Mouse (Mus musculus): ENCODE data around the gene Myt1l. TPM values are rescaled to one million over a fixed set of nuclear protein-coding genes. Genes with fewer than 3 reads are reported as not detected.

The Myt1l gene
- polyA plus RNA-seq, 1 experiment from 2014 or later, result 0.43 TPM

DNA sequence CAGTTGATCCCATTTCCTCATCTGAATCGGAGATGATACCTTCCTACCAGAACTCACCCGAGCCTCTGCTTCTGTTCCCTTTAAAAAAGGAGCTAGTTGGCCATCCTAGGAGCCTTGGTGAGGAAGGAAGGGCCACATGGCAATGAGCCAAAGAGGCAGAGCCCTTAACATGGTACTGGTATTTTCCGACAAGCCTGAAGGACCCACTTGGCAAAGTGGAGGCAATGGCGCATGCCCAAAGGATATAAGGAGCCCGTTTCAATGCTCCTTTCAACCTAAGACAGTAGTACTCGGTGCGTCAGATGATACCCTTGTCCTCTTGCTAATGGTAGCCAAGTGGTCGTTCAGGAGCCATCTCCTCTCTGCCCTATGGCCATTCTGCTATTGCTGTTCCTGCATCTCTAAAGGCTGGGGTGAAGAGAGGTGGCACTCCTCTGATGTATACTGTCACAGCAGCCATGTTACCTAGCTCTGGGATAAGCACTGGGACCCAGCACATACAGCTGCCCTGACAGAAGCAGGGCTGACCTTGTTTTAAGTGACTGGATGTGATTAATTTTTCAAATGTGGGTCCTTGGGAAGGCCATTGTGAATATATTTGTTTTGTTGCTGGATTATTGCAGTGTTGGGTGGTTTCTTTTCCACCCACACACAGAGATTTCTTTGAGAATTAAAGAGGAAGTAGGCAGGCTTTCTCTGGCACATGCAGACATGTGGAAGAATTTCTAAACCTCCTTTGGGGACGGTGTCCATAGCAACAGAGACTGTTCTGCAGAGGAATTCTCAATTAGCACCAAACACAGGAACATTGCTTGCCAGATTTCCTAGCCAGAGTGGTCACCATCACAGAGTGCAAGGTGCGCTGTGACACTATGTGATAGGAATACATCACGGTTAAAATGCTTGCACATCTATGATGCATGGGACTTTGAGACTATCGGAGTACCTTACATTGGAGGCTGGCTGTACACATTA, 169.6 kb downstream of the Myt1l start:
- Histone ChIP-seq H3K4me1 (ENCODE audit: control insufficient read depth in 2 of 2, insufficient read depth in 2 of 2, low read length in 2 of 2) (peaks cover 27 to 39% of the 10 kb centered on the region in 2 experiments), H3K27me3 (ENCODE audit: control insufficient read depth, insufficient read depth, low read length) (no peaks in the 10 kb centered on the region), H3K36me3 (ENCODE audit: control insufficient read depth, insufficient read depth, low read length) (no peaks in the 10 kb centered on the region), H3K9ac (ENCODE audit: low read length) (no peak overlapping the region), H3K9me3 (ENCODE audit: control insufficient read depth, low read length) (no peaks in the 10 kb centered on the region), H3K27ac (replicated peaks in 1 of 2; ENCODE audit: control insufficient read depth in 1 of 2, insufficient read depth in 1 of 2, low read depth in 2 of 2, low read length in 2 of 2) (no peak overlapping the region), H3K4me3 (ENCODE audit: control insufficient read depth in 1 of 2, insufficient read depth in 1 of 2, low read depth in 1 of 2, low read length in 2 of 2) (no peak overlapping the region), H3K4me2 (ENCODE audit: low read length) (no peak overlapping the region)
- 78% methylated on average over 12 of the region's 12 CpGs for WGBS
- no peak for ATAC-seq (ENCODE audit: insufficient number of reproducible peaks, insufficient read depth, low FRiP score, low read depth)

DNA sequence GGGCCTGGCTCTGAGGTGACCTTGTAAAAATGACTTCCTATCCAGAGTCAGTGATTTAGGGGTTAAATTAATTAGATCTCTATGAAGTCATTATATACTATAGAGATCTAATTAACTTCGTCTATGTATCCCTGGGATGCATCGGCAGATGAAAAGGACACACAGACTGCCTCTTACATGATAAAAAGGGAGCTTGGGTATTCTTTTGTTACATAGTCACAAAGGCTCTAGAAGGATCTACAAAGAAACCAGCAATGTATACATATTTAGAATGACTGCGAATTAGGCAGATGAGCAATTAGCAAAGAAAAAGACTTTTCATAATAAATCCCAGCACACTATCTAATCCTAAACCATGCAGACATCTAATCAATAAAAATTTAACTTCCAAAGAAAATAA, 170.4 kb downstream of the Myt1l start:
- H3K4me2 ChIP-seq (ENCODE audit: low read length), result no peak overlapping the region
- H3K27ac ChIP-seq (replicated peaks in 1 of 2; ENCODE audit: control insufficient read depth in 1 of 2, insufficient read depth in 1 of 2, low read depth in 2 of 2, low read length in 2 of 2), result no peak overlapping the region
- H3K9me3 ChIP-seq (ENCODE audit: control insufficient read depth, low read length), result no peaks in the 10 kb centered on the region
- H3K27me3 ChIP-seq (ENCODE audit: control insufficient read depth, insufficient read depth, low read length), result no peaks in the 10 kb centered on the region
- H3K4me3 ChIP-seq (ENCODE audit: control insufficient read depth in 1 of 2, insufficient read depth in 1 of 2, low read depth in 1 of 2, low read length in 2 of 2), result no peak overlapping the region
- H3K4me1 ChIP-seq (ENCODE audit: control insufficient read depth in 2 of 2, insufficient read depth in 2 of 2, low read length in 2 of 2), result peaks cover 27 to 39% of the 10 kb centered on the region in 2 experiments
- ATAC-seq (ENCODE audit: insufficient number of reproducible peaks, insufficient read depth, low FRiP score, low read depth), result no peak
- no peak overlapping the region for H3K9ac ChIP-seq (ENCODE audit: low read length)
- H3K36me3 ChIP-seq (ENCODE audit: control insufficient read depth, insufficient read depth, low read length), result no peaks in the 10 kb centered on the region
- WGBS, result 85% methylated on average over 3 of the region's 3 CpGs

DNA sequence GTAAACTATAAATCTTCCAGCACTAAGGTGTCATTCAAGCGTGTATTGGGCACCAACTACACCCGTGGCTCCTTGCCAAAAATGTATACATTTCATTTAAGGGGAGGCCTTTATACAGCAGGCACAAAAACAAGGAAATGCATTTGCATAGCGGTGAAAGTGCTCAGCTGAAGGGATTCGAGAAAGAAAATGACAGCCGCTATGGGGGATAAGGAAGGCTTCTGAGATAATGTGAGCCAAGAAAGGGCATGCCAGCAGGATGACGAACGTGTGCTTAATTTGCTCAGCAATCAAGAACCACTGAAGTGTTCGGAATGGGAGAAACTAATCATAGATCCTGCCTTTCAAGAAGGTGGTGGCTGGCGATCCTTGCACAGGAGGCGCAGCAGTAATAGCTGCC, 170.8 kb downstream of the Myt1l start:
- H3K9me3 ChIP-seq (ENCODE audit: control insufficient read depth, low read length), result no peaks in the 10 kb centered on the region
- no peaks in the 10 kb centered on the region for H3K36me3 ChIP-seq (ENCODE audit: control insufficient read depth, insufficient read depth, low read length)
- H3K27me3 ChIP-seq (ENCODE audit: control insufficient read depth, insufficient read depth, low read length), result no peaks in the 10 kb centered on the region
- ATAC-seq (ENCODE audit: insufficient number of reproducible peaks, insufficient read depth, low FRiP score, low read depth), result no peak
- H3K9ac ChIP-seq (ENCODE audit: low read length), result no peak overlapping the region
- peak overlapping the region; percentile 23; the same call in 1 of the 2 replicates for H3K4me2 ChIP-seq (ENCODE audit: low read length)
- peaks cover 24 to 39% of the 10 kb centered on the region in 2 experiments for H3K4me1 ChIP-seq (ENCODE audit: control insufficient read depth in 2 of 2, insufficient read depth in 2 of 2, low read length in 2 of 2)
- WGBS, result 29% methylated on average over 10 of the region's 10 CpGs
- no peak overlapping the region for H3K27ac ChIP-seq (replicated peaks in 1 of 2; ENCODE audit: control insufficient read depth in 1 of 2, insufficient read depth in 1 of 2, low read depth in 2 of 2, low read length in 2 of 2)
- no peak overlapping the region for H3K4me3 ChIP-seq (ENCODE audit: control insufficient read depth in 1 of 2, insufficient read depth in 1 of 2, low read depth in 1 of 2, low read length in 2 of 2)

DNA sequence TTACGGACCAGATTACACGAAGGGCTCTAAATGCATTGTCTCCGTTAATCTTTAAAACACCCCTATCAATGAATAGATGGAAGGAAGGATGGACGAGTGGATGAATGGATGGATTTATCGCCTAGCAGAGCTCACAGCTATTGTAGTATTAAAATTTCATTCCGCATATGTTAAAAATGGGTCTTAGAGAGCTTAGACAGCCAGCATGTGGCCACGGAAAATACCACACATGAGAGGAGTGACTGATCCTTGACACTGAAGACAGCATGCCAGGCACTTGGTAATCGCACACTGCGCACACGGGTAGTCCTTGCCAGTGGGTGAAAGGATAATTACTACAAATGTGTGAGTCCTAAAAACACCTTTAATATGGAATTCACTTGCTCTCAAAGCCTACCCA, 171.2 kb downstream of the Myt1l start:
- Histone ChIP-seq H3K27me3 (ENCODE audit: control insufficient read depth, insufficient read depth, low read length) (no peaks in the 10 kb centered on the region), H3K4me3 (ENCODE audit: control insufficient read depth in 1 of 2, insufficient read depth in 1 of 2, low read depth in 1 of 2, low read length in 2 of 2) (no peak overlapping the region), H3K9me3 (ENCODE audit: control insufficient read depth, low read length) (no peaks in the 10 kb centered on the region), H3K4me2 (ENCODE audit: low read length) (peak overlapping the region; percentile 23; the same call in 1 of the 2 replicates), H3K4me1 (ENCODE audit: control insufficient read depth in 2 of 2, insufficient read depth in 2 of 2, low read length in 2 of 2) (peaks cover 22 to 39% of the 10 kb centered on the region in 2 experiments), H3K36me3 (ENCODE audit: control insufficient read depth, insufficient read depth, low read length) (no peaks in the 10 kb centered on the region), H3K9ac (ENCODE audit: low read length) (no peak overlapping the region), H3K27ac (replicated peaks in 1 of 2; ENCODE audit: control insufficient read depth in 1 of 2, insufficient read depth in 1 of 2, low read depth in 2 of 2, low read length in 2 of 2) (no peak overlapping the region)
- no peak for ATAC-seq (ENCODE audit: insufficient number of reproducible peaks, insufficient read depth, low FRiP score, low read depth)
- 79% methylated on average over 10 of the region's 10 CpGs for WGBS

DNA sequence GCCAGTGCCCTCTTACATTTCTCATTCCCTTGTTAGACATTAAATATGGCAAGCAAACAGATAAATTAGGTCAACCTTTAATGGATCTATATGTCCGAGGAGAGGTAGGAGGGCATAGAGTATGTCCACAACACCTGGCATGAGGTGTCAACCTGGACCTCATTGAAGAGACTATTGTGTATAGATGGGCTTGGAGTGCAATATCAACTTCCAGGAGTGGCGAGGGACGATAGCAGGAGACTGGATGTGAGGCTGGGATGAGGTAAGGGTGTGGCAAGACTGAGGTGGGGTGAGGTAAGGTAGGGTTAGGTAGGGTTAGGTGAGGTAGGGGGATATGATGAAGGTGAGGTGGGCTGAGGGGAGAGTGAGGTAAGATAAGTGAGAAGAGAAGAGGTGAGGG, 171.8 kb downstream of the Myt1l start:
- peaks cover 22 to 36% of the 10 kb centered on the region in 2 experiments for H3K4me1 ChIP-seq (ENCODE audit: control insufficient read depth in 2 of 2, insufficient read depth in 2 of 2, low read length in 2 of 2)
- H3K9ac ChIP-seq (ENCODE audit: low read length), result no peak overlapping the region
- no peak overlapping the region for H3K4me2 ChIP-seq (ENCODE audit: low read length)
- H3K4me3 ChIP-seq (ENCODE audit: control insufficient read depth in 1 of 2, insufficient read depth in 1 of 2, low read depth in 1 of 2, low read length in 2 of 2), result no peak overlapping the region
- no peaks in the 10 kb centered on the region for H3K27me3 ChIP-seq (ENCODE audit: control insufficient read depth, insufficient read depth, low read length)
- ATAC-seq (ENCODE audit: insufficient number of reproducible peaks, insufficient read depth, low FRiP score, low read depth), result no peak
- no peak overlapping the region for H3K27ac ChIP-seq (replicated peaks in 1 of 2; ENCODE audit: control insufficient read depth in 1 of 2, insufficient read depth in 1 of 2, low read depth in 2 of 2, low read length in 2 of 2)
- 80% methylated on average over 3 of the region's 3 CpGs for WGBS
- no peaks in the 10 kb centered on the region for H3K36me3 ChIP-seq (ENCODE audit: control insufficient read depth, insufficient read depth, low read length)
- H3K9me3 ChIP-seq (ENCODE audit: control insufficient read depth, low read length), result no peaks in the 10 kb centered on the region

DNA sequence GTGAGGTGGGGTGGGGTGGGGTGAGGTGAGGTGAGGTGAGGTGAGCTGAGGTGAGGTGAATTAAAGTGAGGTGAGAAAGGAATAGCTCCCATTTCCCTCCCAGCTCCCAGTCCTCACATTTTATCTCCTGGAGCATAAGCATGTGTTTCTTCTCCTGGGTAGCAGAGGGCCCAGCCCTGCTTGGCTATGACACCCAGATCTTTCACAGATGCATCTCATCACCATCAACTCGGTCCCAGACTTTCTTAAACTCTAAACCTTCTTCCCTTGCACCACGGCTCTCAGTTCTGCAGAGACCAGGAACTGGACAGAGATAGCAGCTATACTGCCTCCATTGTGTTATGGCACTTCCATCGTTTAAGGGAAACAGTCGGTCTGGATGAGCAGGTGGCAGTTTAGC, 172.9 kb downstream of the Myt1l start:
- no peak overlapping the region for H3K4me3 ChIP-seq (ENCODE audit: control insufficient read depth in 1 of 2, insufficient read depth in 1 of 2, low read depth in 1 of 2, low read length in 2 of 2)
- no peaks in the 10 kb centered on the region for H3K9me3 ChIP-seq (ENCODE audit: control insufficient read depth, low read length)
- no peaks in the 10 kb centered on the region for H3K36me3 ChIP-seq (ENCODE audit: control insufficient read depth, insufficient read depth, low read length)
- peaks cover 19 to 30% of the 10 kb centered on the region in 2 experiments for H3K4me1 ChIP-seq (ENCODE audit: control insufficient read depth in 2 of 2, insufficient read depth in 2 of 2, low read length in 2 of 2)
- H3K4me2 ChIP-seq (ENCODE audit: low read length), result no peak overlapping the region
- 49% methylated on average over 4 of the region's 4 CpGs for WGBS
- no peak for ATAC-seq (ENCODE audit: insufficient number of reproducible peaks, insufficient read depth, low FRiP score, low read depth)
- no peak overlapping the region for H3K27ac ChIP-seq (replicated peaks in 1 of 2; ENCODE audit: control insufficient read depth in 1 of 2, insufficient read depth in 1 of 2, low read depth in 2 of 2, low read length in 2 of 2)
- H3K9ac ChIP-seq (ENCODE audit: low read length), result no peak overlapping the region
- H3K27me3 ChIP-seq (ENCODE audit: control insufficient read depth, insufficient read depth, low read length), result no peaks in the 10 kb centered on the region

DNA sequence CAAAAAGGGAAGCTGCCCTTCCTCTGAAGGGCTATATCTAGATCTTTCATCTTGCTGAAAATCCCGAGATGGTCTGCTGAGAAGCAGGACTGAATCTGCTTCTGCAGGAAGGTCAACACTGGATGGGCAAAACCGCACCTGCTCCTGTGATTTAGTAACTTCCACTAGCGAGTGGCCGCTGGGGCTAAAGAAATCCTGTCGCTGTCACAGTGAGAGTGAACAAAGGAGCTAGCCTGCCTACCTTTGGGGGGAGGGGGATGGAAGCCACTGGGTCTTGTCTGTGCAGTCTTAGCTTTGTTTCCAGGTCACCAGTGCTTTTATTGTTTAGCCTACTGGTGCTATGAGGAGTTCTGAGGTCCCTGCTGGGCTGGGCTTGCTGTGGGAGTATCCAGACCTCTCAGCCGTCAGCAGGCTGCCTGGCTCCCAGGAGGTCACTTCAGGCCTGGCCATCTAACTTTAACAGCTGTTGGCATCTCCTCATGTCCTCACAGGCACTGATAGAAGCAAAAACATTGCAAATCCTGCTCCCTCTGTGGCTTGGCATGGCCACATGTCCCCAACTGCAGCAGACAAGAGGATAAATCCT, 173.6 kb downstream of the Myt1l start:
- 54% methylated on average over 6 of the region's 6 CpGs for WGBS
- Histone ChIP-seq H3K4me1 (ENCODE audit: control insufficient read depth in 2 of 2, insufficient read depth in 2 of 2, low read length in 2 of 2) (peaks cover 16 to 30% of the 10 kb centered on the region in 2 experiments), H3K4me3 (ENCODE audit: control insufficient read depth in 1 of 2, insufficient read depth in 1 of 2, low read depth in 1 of 2, low read length in 2 of 2) (no peak overlapping the region), H3K27ac (replicated peaks in 1 of 2; ENCODE audit: control insufficient read depth in 1 of 2, insufficient read depth in 1 of 2, low read depth in 2 of 2, low read length in 2 of 2) (no peak overlapping the region), H3K36me3 (ENCODE audit: control insufficient read depth, insufficient read depth, low read length) (no peaks in the 10 kb centered on the region), H3K9me3 (ENCODE audit: control insufficient read depth, low read length) (no peaks in the 10 kb centered on the region), H3K4me2 (ENCODE audit: low read length) (no peak overlapping the region), H3K27me3 (ENCODE audit: control insufficient read depth, insufficient read depth, low read length) (no peaks in the 10 kb centered on the region), H3K9ac (ENCODE audit: low read length) (no peak overlapping the region)
- ATAC-seq (ENCODE audit: insufficient number of reproducible peaks, insufficient read depth, low FRiP score, low read depth), result no peak

All from heart, embryonic 14.5 days (tissue).